Mouse (Mus musculus) cortical plate, adult 2 months (tissue): ENCODE measurements around the gene Frmd4a.
"Not testable (repeated sequence)": the region's sequence is repeated elsewhere in the genome, so short reads cannot be mapped to it uniquely, and the experiment has no call there.

Source experiments
- CTCF ChIP-seq: fragments of 200-500 bp; IDR thresholded peaks from 2 replicates; pipeline ENCODE4 v1.5.1; 2011; ENCODE audit warnings: mild to moderate bottlenecking, control low read depth, low read length; ENCODE audit not compliant: insufficient read depth; ENCODE audit errors: extremely low read depth
- POLR2A ChIP-seq: fragments of 200-500 bp; IDR thresholded peaks from 2 replicates; pipeline ENCODE4 v1.6.1; 2011; ENCODE audit warnings: mild to moderate bottlenecking, low read length, control low read depth; ENCODE audit not compliant: insufficient read depth; ENCODE audit errors: extremely low read depth

GRCm38 (mm10) chr2:4614276-4614929, 596.9 kb downstream of the Frmd4a start:
- TF ChIP-seq CTCF, POLR2A: not testable (repeated sequence)
